Mouse (Mus musculus): ENCODE data around the gene Zbtb4.

DNA sequence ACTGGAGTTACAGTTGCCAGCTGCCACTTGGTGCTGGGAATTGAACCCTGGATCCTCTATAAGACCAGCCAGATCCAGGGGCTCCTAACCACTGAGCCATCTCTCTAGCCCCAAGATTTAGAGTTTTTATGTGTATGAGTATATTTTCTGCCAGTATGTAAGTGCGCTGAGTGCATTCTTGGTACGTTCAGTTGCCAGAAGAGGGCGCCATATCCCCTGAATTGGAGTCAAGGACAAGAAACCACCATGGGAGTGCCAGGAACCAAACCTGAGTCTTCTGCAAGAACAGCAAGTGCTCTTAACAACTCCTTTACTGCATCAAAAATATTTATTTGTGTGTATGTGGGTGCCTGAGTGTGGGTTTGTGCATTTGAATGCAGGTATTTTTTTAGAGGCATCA lies 36.6 kb upstream of the Zbtb4 start:
- no peak for TF ChIP-seq CHD2 (IDR thresholded peaks at IDR 0.05; ENCODE audit: low read length)
- 0 out of 2 replicates have a peak, but pooled peaks have one; percentile 47 for TF ChIP-seq HCFC1 (IDR thresholded peaks at IDR 0.05; ENCODE audit: low read depth, low read length)

Data from MEL (cell line).